Mouse (Mus musculus) inflammation-experienced regulatory T-cells, adult 6 months (primary cell): Measurements from ENCODE around the gene Jak2. TPM values are rescaled to one million over a fixed set of nuclear protein-coding genes. Genes with fewer than 3 reads are reported as not detected.

Source experiments
- ATAC-seq: one replicate; pipeline ENCODE4 v1.8.0; 2017
- polyA plus RNA-seq, 3 experiments: library from polyadenylated mRNA; unstranded; fragments of 100-300 nt; shearing (Covaris generic); gene quantifications; one replicate each; pipeline ENCODE4 v1.2.1; 2017

Jak2 gene
- polyA plus RNA-seq, 3 experiments from 2014 or later, result 21.2 to 26.9 (median 23.4) TPM

- peak; percentile 55 for ATAC-seq
Measured at GRCm38 (mm10) chr19:29253728-29254127, 2.1 kb downstream of the Jak2 start.

DNA sequence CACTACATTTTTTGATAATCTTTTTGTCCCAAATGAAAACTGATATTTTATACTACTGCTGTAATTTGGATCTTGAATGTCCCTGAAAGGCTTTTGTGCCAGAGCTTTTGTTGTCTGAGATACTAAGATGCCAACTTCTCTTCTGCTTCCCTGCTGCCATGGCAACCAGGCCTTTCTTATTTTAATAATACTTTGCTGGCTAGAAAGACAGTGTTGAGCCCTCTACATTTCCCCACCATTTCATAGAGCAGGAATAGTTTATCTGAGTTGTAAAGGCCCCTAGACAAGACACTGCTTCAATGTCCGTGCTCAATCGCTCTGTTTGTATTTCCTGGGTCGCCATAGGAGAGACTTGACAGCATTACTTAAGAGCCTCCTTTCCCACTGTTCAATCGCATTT, 3.0 kb downstream of the Jak2 start:
- no peak for ATAC-seq

- ATAC-seq, result no peak
Measured at GRCm38 (mm10) chr19:29255327-29256027, 3.8 kb downstream of the Jak2 start.

DNA sequence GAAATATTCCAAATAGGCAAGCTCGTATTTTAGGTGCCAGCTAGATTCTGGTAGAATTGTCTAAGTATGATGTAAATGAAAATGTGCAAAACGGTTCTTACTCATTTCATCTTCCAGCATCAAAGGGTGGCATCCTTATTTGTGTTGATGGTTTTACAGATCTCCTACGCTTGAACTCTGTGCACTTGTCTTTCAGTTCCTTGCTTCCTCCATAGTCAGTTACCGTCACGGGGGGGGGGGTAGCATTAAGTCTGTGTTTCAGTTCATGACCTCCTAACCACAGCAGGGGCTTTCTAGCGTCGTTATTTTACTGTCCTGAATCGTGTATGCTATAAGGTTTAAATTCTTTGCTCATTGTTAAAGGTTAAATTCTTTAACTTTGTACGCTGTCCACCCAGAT, 10.0 kb downstream of the Jak2 start:
- peak; percentile 84 for ATAC-seq

DNA sequence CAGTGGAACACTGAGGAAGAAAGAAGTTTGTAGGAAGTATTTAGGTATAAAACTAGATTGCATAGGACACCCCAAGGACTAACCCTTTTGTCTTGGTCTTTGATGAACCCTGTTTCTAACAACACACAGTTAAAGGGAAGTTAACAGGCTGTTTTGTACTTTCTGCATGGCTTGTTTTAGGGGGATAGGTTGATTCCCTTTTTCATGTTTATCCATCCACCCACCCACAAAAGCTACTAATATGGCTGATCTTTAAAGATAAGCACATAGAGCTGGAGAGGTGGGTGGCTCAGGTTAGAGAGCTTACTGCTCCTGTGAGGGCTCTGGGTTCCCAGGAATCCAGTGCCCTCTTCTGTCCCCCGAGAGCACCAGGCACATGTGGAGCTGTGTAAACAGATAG, 11.9 kb downstream of the Jak2 start:
- no peak for ATAC-seq

DNA sequence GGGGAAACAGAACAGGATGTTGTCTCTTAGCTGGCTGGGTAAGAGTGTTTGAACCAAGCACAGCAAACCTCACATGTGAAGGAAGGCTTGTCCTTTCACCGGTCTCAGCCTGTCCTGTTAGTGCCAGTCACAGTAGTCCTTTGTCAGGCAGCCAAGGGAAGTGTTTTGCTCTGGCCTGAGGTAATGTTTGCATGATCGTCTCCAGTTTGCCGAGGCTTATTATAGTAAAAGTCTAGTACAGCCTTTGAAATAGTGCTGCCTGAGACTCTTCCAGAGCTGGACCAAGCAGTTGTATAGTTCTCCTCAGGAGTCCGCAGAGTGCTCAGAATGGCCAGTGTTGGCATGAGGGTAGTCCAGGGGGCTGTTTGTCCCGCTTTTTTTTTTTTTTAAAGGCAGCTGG, 13.9 kb downstream of the Jak2 start:
- ATAC-seq, result peak; percentile 22

GRCm38 (mm10) chr19:29267075-29267868, 15.6 kb downstream of the Jak2 start:
- ATAC-seq, result no peak

DNA sequence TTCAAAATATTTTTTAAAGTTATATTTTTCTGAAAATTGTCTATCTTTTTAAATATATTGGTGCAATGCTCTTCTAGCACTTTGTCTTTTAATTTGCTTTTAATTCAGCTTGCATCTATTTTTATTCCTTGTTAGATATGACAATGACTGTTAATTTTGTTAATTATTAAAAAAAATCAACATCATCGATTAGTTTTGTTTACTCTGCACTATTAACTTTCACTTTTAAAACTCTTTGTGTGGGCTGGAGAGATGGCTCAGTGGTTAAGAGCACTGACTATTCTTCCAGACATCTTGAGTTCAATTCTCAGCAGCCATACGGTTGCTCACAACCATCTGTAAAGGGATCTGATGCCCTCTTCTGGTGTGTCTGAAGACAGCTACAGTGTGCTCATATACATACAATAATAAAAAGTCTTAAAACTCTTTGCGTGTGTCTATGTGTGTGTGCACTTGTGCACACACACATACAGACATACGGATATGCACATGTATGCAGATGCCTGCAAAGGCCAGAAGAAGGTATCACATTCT, 17.2 kb downstream of the Jak2 start:
- ATAC-seq, result no peak

GRCm38 (mm10) chr19:29270226-29270625, 18.6 kb downstream of the Jak2 start:
- ATAC-seq, result peak; percentile 8

DNA sequence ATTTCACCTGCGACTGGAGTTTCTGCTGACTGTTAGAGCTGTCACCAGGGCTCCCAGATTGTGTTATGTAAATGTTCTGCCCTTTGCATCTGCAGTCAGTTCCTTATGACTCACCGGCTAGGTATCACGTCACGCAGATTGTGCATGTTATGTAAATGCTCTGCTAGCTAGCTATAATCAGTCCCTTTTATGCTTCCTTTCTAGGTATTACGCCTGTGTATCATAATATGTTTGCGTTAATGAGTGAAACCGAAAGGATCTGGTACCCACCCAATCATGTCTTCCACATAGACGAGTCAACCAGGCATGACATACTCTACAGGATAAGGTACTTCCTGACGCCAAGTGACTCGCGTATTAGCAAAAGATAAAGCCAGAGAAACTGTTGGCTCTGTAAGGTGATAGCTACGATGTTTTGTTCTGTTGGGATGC, 19.5 kb downstream of the Jak2 start:
- ATAC-seq, result peak; percentile 95

- ATAC-seq, result no peak
Measured at GRCm38 (mm10) chr19:29272011-29272809, 20.6 kb downstream of the Jak2 start.

GRCm38 (mm10) chr19:29276414-29276813, 24.8 kb downstream of the Jak2 start:
- ATAC-seq, result no peak

- no peak for ATAC-seq
Measured at GRCm38 (mm10) chr19:29278944-29279587, 27.4 kb downstream of the Jak2 start.

DNA sequence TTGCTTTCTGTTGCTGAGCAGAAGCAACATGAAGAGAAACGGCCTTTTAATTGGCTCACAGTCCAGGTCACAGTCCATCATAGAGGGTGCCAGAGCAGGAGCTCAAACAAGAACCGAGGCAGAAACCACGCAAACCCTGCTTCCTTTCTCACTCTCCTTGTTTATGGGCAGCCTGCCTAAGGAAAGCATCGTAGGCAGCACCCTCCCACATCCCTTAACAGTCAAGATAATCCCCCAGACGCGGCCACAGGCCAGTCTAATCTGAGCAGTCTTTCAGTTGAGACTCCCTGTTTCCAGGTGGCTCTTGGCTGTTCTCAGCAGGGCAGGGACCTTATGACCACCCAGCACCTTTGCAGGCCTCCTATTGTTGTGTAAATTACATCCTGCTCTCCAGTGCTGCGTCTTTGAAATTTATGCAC, 33.8 kb downstream of the Jak2 start:
- no peak for ATAC-seq

DNA sequence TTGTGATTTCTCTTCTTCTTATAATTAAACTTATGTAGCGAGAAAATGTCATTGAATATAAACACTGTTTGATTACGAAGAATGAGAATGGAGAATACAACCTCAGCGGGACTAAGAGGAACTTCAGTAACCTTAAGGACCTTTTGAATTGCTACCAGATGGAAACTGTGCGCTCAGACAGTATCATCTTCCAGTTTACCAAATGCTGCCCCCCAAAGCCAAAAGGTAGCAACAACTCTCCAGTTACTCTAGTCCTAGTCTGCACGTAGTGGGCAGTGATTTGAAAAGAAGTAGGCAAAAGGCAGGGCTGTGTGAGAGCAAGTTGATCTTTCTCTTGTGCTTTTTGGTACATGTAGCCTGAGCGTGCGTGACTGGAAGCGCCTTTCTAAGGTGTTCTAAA, 36.2 kb downstream of the Jak2 start:
- no peak for ATAC-seq

GRCm38 (mm10) chr19:29291532-29291931, 39.9 kb downstream of the Jak2 start:
- no peak for ATAC-seq

GRCm38 (mm10) chr19:29292546-29292945, 40.9 kb downstream of the Jak2 start:
- ATAC-seq, result no peak

- ATAC-seq, result no peak
Measured at GRCm38 (mm10) chr19:29294756-29295155, 43.1 kb downstream of the Jak2 start.

DNA sequence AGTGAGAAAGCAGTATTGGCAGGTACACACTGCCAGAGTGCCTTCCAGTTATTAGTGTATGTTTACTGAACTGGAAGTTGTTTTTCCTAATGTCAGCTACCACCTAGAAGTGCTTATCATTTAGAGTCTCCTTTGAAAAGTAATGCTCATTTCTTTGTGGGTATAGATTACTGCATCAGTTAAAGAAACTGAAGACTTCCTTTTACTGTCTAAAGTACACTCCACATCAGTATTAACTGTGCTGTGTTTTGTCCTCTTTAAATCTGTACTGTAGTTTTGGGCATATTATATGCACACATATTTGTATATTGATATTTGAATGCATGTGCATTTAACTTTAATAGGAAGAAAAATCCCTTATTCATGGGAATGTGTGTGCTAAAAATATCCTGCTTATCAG, 44.5 kb downstream of the Jak2 start:
- no peak for ATAC-seq

DNA sequence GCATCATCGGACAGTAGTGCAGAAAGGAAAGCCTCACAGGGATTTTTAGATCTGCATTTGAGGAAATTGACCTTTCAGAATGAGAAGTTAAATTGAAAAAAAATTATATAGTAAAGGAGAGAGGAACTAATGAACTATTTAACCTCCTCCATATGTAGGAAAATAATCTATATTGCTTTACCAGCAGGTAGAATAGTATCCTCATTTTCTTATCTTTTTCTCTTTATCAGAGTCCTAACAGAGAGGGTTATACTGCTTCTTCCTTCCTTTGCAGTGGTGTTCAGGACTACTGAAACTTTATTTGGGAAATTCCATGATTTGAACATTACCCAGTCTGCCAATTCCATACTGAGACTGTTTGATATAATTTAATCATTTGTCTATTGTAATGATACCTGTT, 45.7 kb downstream of the Jak2 start:
- no peak for ATAC-seq

DNA sequence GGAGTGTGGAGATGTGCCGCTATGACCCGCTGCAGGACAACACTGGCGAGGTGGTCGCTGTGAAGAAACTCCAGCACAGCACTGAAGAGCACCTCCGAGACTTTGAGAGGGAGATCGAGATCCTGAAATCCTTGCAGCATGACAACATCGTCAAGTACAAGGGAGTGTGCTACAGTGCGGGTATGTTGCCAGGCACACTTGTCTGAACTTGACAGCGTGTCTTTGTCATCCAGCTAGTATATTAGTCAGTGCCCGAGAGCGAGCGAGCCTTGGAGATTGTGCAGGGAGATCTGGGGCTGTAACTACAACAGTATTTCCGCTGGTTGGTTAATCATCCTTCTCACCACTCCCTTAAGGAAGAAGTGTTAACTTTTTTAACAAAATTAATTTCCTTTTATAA, 49.3 kb downstream of the Jak2 start:
- ATAC-seq, result no peak

DNA sequence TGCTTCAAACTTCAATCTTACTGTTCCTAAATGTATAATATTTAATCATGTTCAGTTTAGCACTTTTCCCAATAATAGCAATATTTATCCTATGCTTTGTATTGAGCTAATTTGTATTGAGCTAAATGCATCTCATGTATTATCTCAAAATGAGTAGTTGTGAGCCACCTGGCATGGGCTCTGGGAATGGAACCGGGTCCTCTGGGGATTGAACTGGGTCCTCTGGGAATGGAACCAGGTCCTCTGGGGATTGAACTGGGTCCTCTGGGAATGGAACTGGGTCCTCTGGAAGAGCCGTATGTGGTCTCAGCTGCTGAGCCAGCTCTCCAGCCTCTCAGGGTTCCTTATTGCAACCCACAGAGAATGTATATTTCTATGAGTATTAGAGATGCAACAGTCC, 50.5 kb downstream of the Jak2 start:
- ATAC-seq, result no peak

DNA sequence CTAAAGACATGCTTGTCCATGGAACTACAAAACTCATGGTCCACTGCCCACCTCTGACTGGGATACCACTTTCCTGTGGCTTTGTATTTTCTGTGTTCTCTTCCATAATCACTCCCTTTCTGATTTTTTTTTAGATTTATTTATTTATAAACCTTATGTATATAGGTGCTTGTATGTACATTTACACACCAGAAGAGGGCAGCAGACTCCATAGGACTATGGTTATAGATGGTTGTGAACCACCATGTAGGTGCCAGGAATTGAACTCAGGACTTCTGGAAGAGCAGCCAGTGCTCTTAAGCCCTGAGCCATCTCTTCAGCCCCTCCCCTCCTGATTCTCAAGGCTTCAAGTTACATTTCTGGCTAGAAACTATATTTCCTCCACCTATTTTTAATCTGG, 57.2 kb downstream of the Jak2 start:
- ATAC-seq, result no peak
